Mouse (Mus musculus) CD8-positive naive resting alpha-beta T cell, adult 2 months (primary cell): ENCODE data around the gene Spag4.
A peak's percentile ranks its signal among the peaks of the same experiment; 100 is the strongest.

ENCODE experiments used
- DNase-seq, 2 experiments: peaks; one replicate each; pipeline ENCODE4 v3.0.0; 2022; ENCODE audit warnings: low read depth in 2 of 2, low spot score in 2 of 2

Spag4 gene

GRCm38 (mm10) chr2:156065099-156066041 is at the start of gene Spag4:
Gene Spag4 (plus strand): TSS chr2:156065175.
- DNase-seq: peak; percentile 67 to 77

- DNase-seq: no peak
These were observed 46.9 kb upstream of the Spag4 start for GRCm38 (mm10) chr2:156018106-156018505.

GRCm38 (mm10) chr2:156021219-156021618 is 43.8 kb upstream of the Spag4 start:
- no peak for DNase-seq

GRCm38 (mm10) chr2:156021765-156022164 is 43.2 kb upstream of the Spag4 start:
- DNase-seq: no peak

- no peak for DNase-seq
These were observed 39.5 kb upstream of the Spag4 start for GRCm38 (mm10) chr2:156025482-156025881.

GRCm38 (mm10) chr2:156039390-156039789 is 25.6 kb upstream of the Spag4 start:
- DNase-seq: no peak

GRCm38 (mm10) chr2:156042903-156043302 is 22.1 kb upstream of the Spag4 start:
- DNase-seq: no peak

GRCm38 (mm10) chr2:156047929-156048328 is 17.0 kb upstream of the Spag4 start:
- DNase-seq: no peak

GRCm38 (mm10) chr2:156052816-156053215 is 12.2 kb upstream of the Spag4 start, which contains the start of gene Fer1l4:
Gene Fer1l4 (minus strand): TSS chr2:156052947.
- no peak for DNase-seq

- DNase-seq: no peak
These were observed 1.2 kb downstream of the Spag4 start for GRCm38 (mm10) chr2:156066126-156066525.

GRCm38 (mm10) chr2:156067916-156068315 is 2.9 kb downstream of the Spag4 start:
- DNase-seq: no peak

- DNase-seq: no peak
These were observed 6.3 kb downstream of the Spag4 start for GRCm38 (mm10) chr2:156071236-156071635.

GRCm38 (mm10) chr2:156073725-156074124 is 8.8 kb downstream of the Spag4 start:
- DNase-seq: no peak

GRCm38 (mm10) chr2:156077461-156077860 is 12.5 kb downstream of the Spag4 start:
- DNase-seq: no peak

- no peak for DNase-seq
These were observed 13.6 kb downstream of the Spag4 start for GRCm38 (mm10) chr2:156078421-156079182.

- no peak for DNase-seq
These were observed 14.2 kb downstream of the Spag4 start for GRCm38 (mm10) chr2:156079183-156079560.

- no peak for DNase-seq
These were observed 14.7 kb downstream of the Spag4 start for GRCm38 (mm10) chr2:156079674-156080073.

GRCm38 (mm10) chr2:156080391-156080790 is 15.4 kb downstream of the Spag4 start:
- DNase-seq: no peak

- DNase-seq: no peak
These were observed 19.6 kb downstream of the Spag4 start for GRCm38 (mm10) chr2:156084541-156084940.

GRCm38 (mm10) chr2:156087391-156088110 is 22.6 kb downstream of the Spag4 start:
- no peak for DNase-seq

GRCm38 (mm10) chr2:156089799-156090198 is 24.8 kb downstream of the Spag4 start:
- DNase-seq: no peak
